Mouse (Mus musculus): ENCODE measurements around the gene Fxyd1. TPM values are rescaled to one million over a fixed set of nuclear protein-coding genes. Genes with fewer than 3 reads are reported as not detected.

Gene Fxyd1
- polyA plus RNA-seq, 1 experiment from 2014 or later: 211 TPM

- H3K27ac ChIP-seq (ENCODE audit: low read length): peak overlapping the region; percentile 68
- H3K9ac ChIP-seq (replicated peaks; ENCODE audit: low read depth): no peak overlapping the region
- peak; percentile 88 for ATAC-seq
- no peak for TF ChIP-seq CTCF (IDR thresholded peaks at IDR 0.05)
- TF ChIP-seq EP300 (IDR thresholded peaks at IDR 0.05): peak; percentile 94
- WGBS: 50% methylated on average over 8 of the region's 8 CpGs
- H3K4me2 ChIP-seq (replicated peaks; ENCODE audit: low read depth, low read length): no peak overlapping the region
- H3K4me1 ChIP-seq (ENCODE audit: insufficient read depth, low read depth, low read length): peaks cover 6% of the 10 kb centered on the region; the same call in 1 of the 2 replicates
- H3K27me3 ChIP-seq (replicated peaks; ENCODE audit: insufficient read depth, low read length): no peaks in the 10 kb centered on the region
- H3K4me3 ChIP-seq (ENCODE audit: low read depth, low read length): no peak overlapping the region
- H3K9me3 ChIP-seq (ENCODE audit: low read length): no peaks in the 10 kb centered on the region
- peak; percentile 79 for DNase-seq (ENCODE audit: low spot score)
- H3K36me3 ChIP-seq (ENCODE audit: insufficient read depth, low read length): no peaks in the 10 kb centered on the region
These were observed 54.3 kb downstream of the Fxyd1 start for GRCm38 (mm10) chr7:31002650-31003049.

Small RNA genes within 50 kb of the gene (microRNA-seq; reads per million reads assigned to microRNA genes)
- not detected for gene Mir7050

Other genes with a start within 250 kb of the Fxyd1 start
- gene Ffar2, start 233.4 kb downstream of the Fxyd1 start, polyA plus RNA-seq (2015; fragmentation: Nextera tagmentation; extraction: Ambion mirVana): 1.1 and 1.4 TPM in 2 replicates
- gene Ffar3, start 201.0 kb downstream of the Fxyd1 start, polyA plus RNA-seq (2015; fragmentation: Nextera tagmentation; extraction: Ambion mirVana): not detected in 2 replicates
- not detected in 2 replicates for gene Ffar1, start 195.6 kb downstream of the Fxyd1 start, polyA plus RNA-seq (2015; fragmentation: Nextera tagmentation; extraction: Ambion mirVana)
- gene Cd22, start 176.9 kb downstream of the Fxyd1 start, polyA plus RNA-seq (2015; fragmentation: Nextera tagmentation; extraction: Ambion mirVana): 0.35 and 0.79 TPM in 2 replicates
- gene Mag, start 142.3 kb downstream of the Fxyd1 start, polyA plus RNA-seq (2015; fragmentation: Nextera tagmentation; extraction: Ambion mirVana): 1.2 and 1.8 TPM in 2 replicates
- not detected in 2 replicates for gene Hamp2, start 132.5 kb downstream of the Fxyd1 start, polyA plus RNA-seq (2015; fragmentation: Nextera tagmentation; extraction: Ambion mirVana)
- gene Hamp, start 113.2 kb downstream of the Fxyd1 start, polyA plus RNA-seq (2015; fragmentation: Nextera tagmentation; extraction: Ambion mirVana): not detected in 2 replicates
- 19.6 and 21.1 TPM in 2 replicates for gene Usf2, start 100.4 kb downstream of the Fxyd1 start, polyA plus RNA-seq (2015; fragmentation: Nextera tagmentation; extraction: Ambion mirVana)
- gene Lsr, start 83.7 kb downstream of the Fxyd1 start, polyA plus RNA-seq (2015; fragmentation: Nextera tagmentation; extraction: Ambion mirVana): 53.8 and 57.9 TPM in 2 replicates
- 9.5 and 12.3 TPM in 2 replicates for gene Fam187b, start 83.4 kb downstream of the Fxyd1 start, polyA plus RNA-seq (2015; fragmentation: Nextera tagmentation; extraction: Ambion mirVana)
- 168 and 206 TPM in 2 replicates for gene Fxyd5, start 14.7 kb downstream of the Fxyd1 start, polyA plus RNA-seq (2015; fragmentation: Nextera tagmentation; extraction: Ambion mirVana)
- gene Fxyd7, start 5.7 kb downstream of the Fxyd1 start, polyA plus RNA-seq (2015; fragmentation: Nextera tagmentation; extraction: Ambion mirVana): 1.2 and 1.8 TPM in 2 replicates
- 0.20 and 0.27 TPM in 2 replicates for gene Lgi4, start 2.1 kb upstream of the Fxyd1 start, polyA plus RNA-seq (2015; fragmentation: Nextera tagmentation; extraction: Ambion mirVana)
- gene Fxyd3, start 19.5 kb upstream of the Fxyd1 start, polyA plus RNA-seq (2015; fragmentation: Nextera tagmentation; extraction: Ambion mirVana): 76.1 and 78.1 TPM in 2 replicates
- gene Hpn, start 58.1 kb upstream of the Fxyd1 start, polyA plus RNA-seq (2015; fragmentation: Nextera tagmentation; extraction: Ambion mirVana): 19.5 and 20.5 TPM in 2 replicates
- 4.5 and 4.9 TPM in 2 replicates for gene Scn1b, start 69.8 kb upstream of the Fxyd1 start, polyA plus RNA-seq (2015; fragmentation: Nextera tagmentation; extraction: Ambion mirVana)
- 31.7 and 33.8 TPM in 2 replicates for gene Gramd1a, start 98.7 kb upstream of the Fxyd1 start, polyA plus RNA-seq (2015; fragmentation: Nextera tagmentation; extraction: Ambion mirVana)
- not detected in 2 replicates for gene Scgb2b2, start 233.3 kb upstream of the Fxyd1 start, polyA plus RNA-seq (2015; fragmentation: Nextera tagmentation; extraction: Ambion mirVana)
- not detected in 2 replicates for gene Scgb1b2, start 234.6 kb upstream of the Fxyd1 start, polyA plus RNA-seq (2015; fragmentation: Nextera tagmentation; extraction: Ambion mirVana)